Mouse (Mus musculus) common myeloid progenitor, adult 5-6 weeks (primary cell): ENCODE data around the gene Kbtbd8. TPM values are rescaled to one million over a fixed set of nuclear protein-coding genes. Genes with fewer than 3 reads are reported as not detected.

Experiments
- ATAC-seq: replicated peaks from 2 replicates; pipeline ENCODE4 v1.8.0; 2016; ENCODE audit warnings: low read depth, mild to moderate bottlenecking, moderate TSS enrichment, inconsistent platforms; ENCODE audit not compliant: poor library complexity, severe bottlenecking
- total RNA-seq: library from RNA; stranded (forward); fragments of 200-1000, 187-1606 nt; gene quantifications from 2 replicates; pipeline ENCODE4 v1.2.3, GENCODE M21; 2017

Gene Kbtbd8
- 6.9 and 9.3 TPM in 2 replicates for total RNA-seq

GRCm38 (mm10) chr6:95116946-95117345, at the start of gene Kbtbd8:
TSS of gene Kbtbd8 (plus strand) at chr6:95117240.
- 0 out of 2 replicates have a peak, but pooled peaks have one; percentile 6 for ATAC-seq

- no peak for ATAC-seq
These were observed 47.3 kb upstream of the Kbtbd8 start for GRCm38 (mm10) chr6:95069753-95070152.

- no peak for ATAC-seq
These were observed 31.8 kb upstream of the Kbtbd8 start for GRCm38 (mm10) chr6:95085276-95085675.

- no peak for ATAC-seq
These were observed 29.7 kb upstream of the Kbtbd8 start for GRCm38 (mm10) chr6:95087154-95087846.

- peak; percentile 52 for ATAC-seq
These were observed 29.0 kb upstream of the Kbtbd8 start for GRCm38 (mm10) chr6:95088075-95088474.

- 0 out of 2 replicates have a peak, but pooled peaks have one; percentile 34 for ATAC-seq
These were observed 22.3 kb upstream of the Kbtbd8 start for GRCm38 (mm10) chr6:95094695-95095094.

- ATAC-seq = peak; percentile 99
These were observed 18.5 kb upstream of the Kbtbd8 start for GRCm38 (mm10) chr6:95098366-95099109.

- no peak for ATAC-seq
These were observed 13.3 kb upstream of the Kbtbd8 start for GRCm38 (mm10) chr6:95103706-95104105.

- no peak for ATAC-seq
These were observed 8.6 kb upstream of the Kbtbd8 start for GRCm38 (mm10) chr6:95108437-95108836.

GRCm38 (mm10) chr6:95109691-95110450, 7.2 kb upstream of the Kbtbd8 start:
- no peak for ATAC-seq

- ATAC-seq = peak; percentile 55
These were observed 5.0 kb upstream of the Kbtbd8 start for GRCm38 (mm10) chr6:95112015-95112414.

- no peak for ATAC-seq
These were observed 527 bp upstream of the Kbtbd8 start for GRCm38 (mm10) chr6:95116513-95116912.

GRCm38 (mm10) chr6:95117614-95118541, 838 bp downstream of the Kbtbd8 start:
- peak; percentile 98 for ATAC-seq

GRCm38 (mm10) chr6:95119389-95119788, 2.3 kb downstream of the Kbtbd8 start:
- ATAC-seq = no peak

GRCm38 (mm10) chr6:95149931-95150534, 33.0 kb downstream of the Kbtbd8 start:
- no peak for ATAC-seq

- no peak for ATAC-seq
These were observed 33.8 kb downstream of the Kbtbd8 start for GRCm38 (mm10) chr6:95150885-95151284.

- no peak for ATAC-seq
These were observed 34.5 kb downstream of the Kbtbd8 start for GRCm38 (mm10) chr6:95151563-95151962.

GRCm38 (mm10) chr6:95163965-95164364, 46.9 kb downstream of the Kbtbd8 start:
- no peak for ATAC-seq

GRCm38 (mm10) chr6:95165630-95166029, 48.6 kb downstream of the Kbtbd8 start:
- ATAC-seq = no peak
